Mouse (Mus musculus) hindbrain, embryonic 15.5 days (tissue): Measurements from ENCODE around the gene Picalm. TPM values are rescaled to one million over a fixed set of nuclear protein-coding genes. Genes with fewer than 3 reads are reported as not detected.
A peak's percentile ranks its signal among the peaks of the same experiment; 100 is the strongest.

ENCODE experiments used
- ATAC-seq: fragments of 200-750 bp; cut with Nextera tagmentation; 2 replicates; pipeline ENCODE4 v1.8.0; 2017; ENCODE audit warnings: low read depth, moderate number of reproducible peaks, moderate TSS enrichment; ENCODE audit not compliant: low FRiP score
- H3K27ac ChIP-seq: fragments of 300-500 bp; sonication (generic); replicated peaks from 2 replicates; pipeline ENCODE4 v1.5.1; 2015; ENCODE audit warnings: mild to moderate bottlenecking, inconsistent platforms
- H3K27me3 ChIP-seq: fragments of 300-500 bp; sonication (generic); 2 replicates; pipeline ENCODE4 v1.6.1; 2015; ENCODE audit warnings: control low read depth, inconsistent platforms
- H3K36me3 ChIP-seq: fragments of 300-500 bp; sonication (generic); 2 replicates; pipeline ENCODE4 v1.6.1; 2015; ENCODE audit warnings: control low read depth, inconsistent platforms
- H3K4me1 ChIP-seq: fragments of 300-500 bp; sonication (generic); replicated peaks from 2 replicates; pipeline ENCODE4 v1.6.1; 2015; ENCODE audit warnings: control low read depth, inconsistent platforms
- H3K4me2 ChIP-seq: fragments of 300-500 bp; sonication (generic); 2 replicates; pipeline ENCODE4 v1.6.1; 2015; ENCODE audit warnings: moderate library complexity, mild to moderate bottlenecking, inconsistent platforms
- H3K4me3 ChIP-seq: fragments of 300-500 bp; sonication (generic); 2 replicates; pipeline ENCODE4 v1.5.1; 2015; ENCODE audit warnings: mild to moderate bottlenecking, inconsistent platforms
- H3K9ac ChIP-seq: fragments of 300-500 bp; sonication (generic); 2 replicates; pipeline ENCODE4 v1.6.1; 2015; ENCODE audit warnings: inconsistent platforms
- H3K9me3 ChIP-seq: fragments of 300-500 bp; sonication (generic); 2 replicates; pipeline ENCODE4 v1.6.1; 2016; ENCODE audit warnings: control low read depth, inconsistent platforms
- WGBS: fragments of 180-500 bp; shearing (Covaris S2); methylation state at CpG from one replicate; pipeline ENCODE4 v1.1.7; 2015; 5-methylcytosine and 5-hydroxymethylcytosine counted together
- polyA plus RNA-seq: library from polyadenylated mRNA; unstranded; fragments of >200 nt; fragmentation: Nextera tagmentation; extraction: Ambion mirVana; gene quantifications from 2 replicates; pipeline ENCODE4 v1.2.1, GENCODE M21; 2015

The Picalm gene
- polyA plus RNA-seq, 1 experiment from 2014 or later, result 34.2 TPM

DNA sequence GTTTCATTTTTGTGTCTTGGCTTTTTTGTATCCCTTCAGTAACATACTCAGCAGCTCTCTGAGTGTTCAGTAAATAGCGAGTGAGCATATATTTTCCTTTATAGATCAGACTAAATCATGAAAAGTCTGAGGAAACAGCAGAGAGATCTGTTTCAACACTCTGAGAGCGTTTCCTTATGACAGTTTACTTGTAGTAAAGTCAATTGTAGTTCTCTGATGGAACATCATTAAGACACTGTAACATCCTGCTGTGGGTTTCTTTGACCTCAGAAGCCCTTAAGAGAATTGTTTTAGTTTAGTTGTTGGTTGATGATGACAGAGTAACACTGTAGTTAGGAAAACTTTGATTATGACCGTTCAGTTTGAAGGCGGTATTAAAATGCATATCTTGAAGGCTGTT, 8.3 kb downstream of the Picalm start:
- Histone ChIP-seq H3K4me3 (no peak overlapping the region), H3K36me3 (no peaks in the 10 kb centered on the region), H3K4me2 (no peak overlapping the region), H3K9me3 (no peaks in the 10 kb centered on the region), H3K27me3 (no peaks in the 10 kb centered on the region), H3K4me1 (peaks cover 15% of the 10 kb centered on the region), H3K27ac (no peak overlapping the region), H3K9ac (no peak overlapping the region)
- no peak for ATAC-seq
- 88% methylated on average over 4 of the region's 4 CpGs for WGBS

DNA sequence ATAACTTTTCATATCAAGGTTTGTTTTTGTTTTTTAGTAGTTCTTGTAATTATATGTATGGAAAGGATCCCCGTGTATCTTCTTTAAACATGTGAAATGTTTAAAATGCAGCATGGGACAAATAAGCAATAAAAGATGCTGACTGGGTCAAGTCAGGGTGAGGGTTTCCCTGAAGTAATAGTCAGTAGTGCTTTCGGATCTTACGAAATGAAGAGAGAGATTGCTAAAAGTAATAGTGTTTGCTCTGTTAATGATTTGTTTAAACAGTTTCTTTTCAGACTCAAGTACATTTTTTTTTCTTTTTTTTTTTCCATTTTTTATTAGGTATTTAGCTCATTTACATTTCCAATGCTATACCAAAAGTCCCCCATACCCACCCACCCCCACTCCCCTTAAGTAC, 10.3 kb downstream of the Picalm start:
- no peaks in the 10 kb centered on the region for H3K36me3 ChIP-seq
- WGBS, result 75% methylated on average over 3 of the region's 3 CpGs
- H3K4me2 ChIP-seq, result no peak overlapping the region
- no peak for ATAC-seq
- H3K9ac ChIP-seq, result no peak overlapping the region
- H3K27ac ChIP-seq, result no peak overlapping the region
- H3K4me1 ChIP-seq, result peaks cover 9% of the 10 kb centered on the region
- no peaks in the 10 kb centered on the region for H3K9me3 ChIP-seq
- H3K4me3 ChIP-seq, result no peak overlapping the region
- no peaks in the 10 kb centered on the region for H3K27me3 ChIP-seq

DNA sequence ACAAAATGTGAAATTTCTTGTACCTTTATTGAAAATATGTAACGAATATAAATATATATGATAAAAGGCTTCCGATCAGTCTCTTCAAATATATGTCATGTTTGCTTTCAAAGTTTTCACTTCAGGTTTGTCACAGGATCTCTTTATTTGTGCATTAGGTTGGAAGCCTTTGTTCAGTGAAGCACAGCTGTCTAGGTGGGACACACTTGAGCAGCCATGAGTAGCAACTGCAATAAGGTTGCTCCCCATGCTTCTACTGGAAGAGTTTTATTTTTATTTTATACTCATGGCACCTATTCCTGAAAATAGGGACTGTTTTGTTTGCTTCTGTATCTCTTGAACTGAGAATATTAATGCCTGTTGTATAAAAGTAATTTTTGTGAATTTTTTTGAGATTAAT, 14.3 kb downstream of the Picalm start:
- ATAC-seq, result no peak
- Histone ChIP-seq H3K9me3 (no peaks in the 10 kb centered on the region), H3K27me3 (no peaks in the 10 kb centered on the region), H3K27ac (no peak overlapping the region), H3K9ac (no peak overlapping the region), H3K4me2 (no peak overlapping the region), H3K4me1 (peaks cover 23% of the 10 kb centered on the region), H3K4me3 (no peak overlapping the region), H3K36me3 (no peaks in the 10 kb centered on the region)
- 83% methylated on average over 2 of the region's 2 CpGs for WGBS

GRCm38 (mm10) chr7:90144971-90145370, 15.0 kb downstream of the Picalm start:
- no peak overlapping the region for H3K4me2 ChIP-seq
- H3K27me3 ChIP-seq, result no peaks in the 10 kb centered on the region
- no peak for ATAC-seq
- no peak overlapping the region for H3K9ac ChIP-seq
- H3K4me1 ChIP-seq, result peaks cover 23% of the 10 kb centered on the region
- 90% methylated on average over 2 of the region's 2 CpGs for WGBS
- no peak overlapping the region for H3K4me3 ChIP-seq
- H3K9me3 ChIP-seq, result no peaks in the 10 kb centered on the region
- no peaks in the 10 kb centered on the region for H3K36me3 ChIP-seq
- no peak overlapping the region for H3K27ac ChIP-seq

GRCm38 (mm10) chr7:90145376-90145775, 15.4 kb downstream of the Picalm start:
- Histone ChIP-seq H3K4me3 (no peak overlapping the region), H3K9ac (no peak overlapping the region), H3K4me1 (peaks cover 23% of the 10 kb centered on the region), H3K9me3 (no peaks in the 10 kb centered on the region), H3K4me2 (no peak overlapping the region), H3K27me3 (no peaks in the 10 kb centered on the region), H3K36me3 (no peaks in the 10 kb centered on the region), H3K27ac (no peak overlapping the region)
- ATAC-seq, result no peak

- H3K9me3 ChIP-seq, result no peaks in the 10 kb centered on the region
- H3K9ac ChIP-seq, result no peak overlapping the region
- peaks cover 23% of the 10 kb centered on the region for H3K4me1 ChIP-seq
- H3K36me3 ChIP-seq, result no peaks in the 10 kb centered on the region
- WGBS, result 59% methylated on average over 4 of the region's 4 CpGs
- no peaks in the 10 kb centered on the region for H3K27me3 ChIP-seq
- H3K4me2 ChIP-seq, result no peak overlapping the region
- ATAC-seq, result no peak
- no peak overlapping the region for H3K4me3 ChIP-seq
- no peak overlapping the region for H3K27ac ChIP-seq
These were observed 15.9 kb downstream of the Picalm start for GRCm38 (mm10) chr7:90145897-90146296.

DNA sequence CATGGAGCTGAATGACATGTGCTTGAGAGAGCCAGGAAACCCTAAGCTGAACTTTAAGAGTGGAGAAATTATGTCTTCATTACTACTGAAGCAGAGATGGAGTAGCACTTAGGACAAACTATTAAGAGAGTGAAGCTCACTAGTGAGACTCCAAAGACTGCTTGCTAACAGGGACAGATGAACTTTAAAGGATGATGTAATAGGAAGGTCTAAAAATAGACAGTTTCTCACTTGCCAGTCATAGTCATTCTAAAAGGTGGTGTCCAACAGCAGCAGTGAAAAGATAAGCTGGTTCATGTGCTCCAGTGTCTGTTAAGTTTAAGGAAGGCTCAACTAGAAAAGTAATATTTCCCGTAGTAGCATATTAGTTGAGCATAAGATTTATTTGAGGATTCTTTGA, 16.3 kb downstream of the Picalm start:
- Histone ChIP-seq H3K27me3 (no peaks in the 10 kb centered on the region), H3K27ac (no peak overlapping the region), H3K4me1 (peaks cover 23% of the 10 kb centered on the region), H3K9ac (no peak overlapping the region), H3K4me3 (no peak overlapping the region), H3K4me2 (no peak overlapping the region), H3K9me3 (no peaks in the 10 kb centered on the region), H3K36me3 (no peaks in the 10 kb centered on the region)
- 85% methylated on average over 1 of the region's 1 CpGs for whole genome bisulfite sequencing
- no peak for ATAC-seq

GRCm38 (mm10) chr7:90148023-90148422, 18.0 kb downstream of the Picalm start:
- H3K9ac ChIP-seq, result no peak overlapping the region
- no peak overlapping the region for H3K4me3 ChIP-seq
- H3K4me2 ChIP-seq, result no peak overlapping the region
- ATAC-seq, result no peak
- no peaks in the 10 kb centered on the region for H3K9me3 ChIP-seq
- H3K36me3 ChIP-seq, result no peaks in the 10 kb centered on the region
- H3K4me1 ChIP-seq, result peaks cover 20% of the 10 kb centered on the region
- no peak overlapping the region for H3K27ac ChIP-seq
- no peaks in the 10 kb centered on the region for H3K27me3 ChIP-seq
- WGBS, result 89% methylated on average over 2 of the region's 2 CpGs

GRCm38 (mm10) chr7:90148516-90148915, 18.5 kb downstream of the Picalm start:
- peaks cover 20% of the 10 kb centered on the region for H3K4me1 ChIP-seq
- H3K4me2 ChIP-seq, result no peak overlapping the region
- H3K36me3 ChIP-seq, result no peaks in the 10 kb centered on the region
- WGBS, result 74% methylated on average over 1 of the region's 1 CpGs
- no peaks in the 10 kb centered on the region for H3K9me3 ChIP-seq
- H3K27me3 ChIP-seq, result no peaks in the 10 kb centered on the region
- no peak for ATAC-seq
- H3K4me3 ChIP-seq, result no peak overlapping the region
- no peak overlapping the region for H3K27ac ChIP-seq
- no peak overlapping the region for H3K9ac ChIP-seq

DNA sequence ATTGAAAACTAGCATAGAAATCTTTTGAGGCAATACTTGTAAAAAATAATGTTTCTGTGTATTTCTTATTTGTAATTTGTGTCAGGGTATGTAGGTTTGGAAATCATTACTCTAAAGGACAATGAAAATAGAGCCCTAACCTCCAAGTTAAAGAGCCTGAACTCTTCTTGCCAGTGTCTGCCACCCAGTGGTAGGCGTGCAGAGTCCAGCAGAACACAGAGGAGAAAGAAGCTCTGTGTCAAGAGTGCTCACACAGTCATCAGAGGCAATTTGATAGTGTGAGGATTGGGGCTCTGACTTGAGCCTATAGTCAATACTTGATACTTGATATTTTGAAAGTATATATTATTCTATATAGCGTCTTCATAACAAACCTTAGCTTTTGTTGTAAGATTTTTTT, 20.3 kb downstream of the Picalm start:
- no peaks in the 10 kb centered on the region for H3K27me3 ChIP-seq
- H3K4me1 ChIP-seq, result peaks cover 19% of the 10 kb centered on the region; the same call in 1 of the 2 replicates
- H3K9ac ChIP-seq, result no peak overlapping the region
- no peak overlapping the region for H3K27ac ChIP-seq
- H3K4me2 ChIP-seq, result no peak overlapping the region
- no peaks in the 10 kb centered on the region for H3K36me3 ChIP-seq
- H3K4me3 ChIP-seq, result no peak overlapping the region
- H3K9me3 ChIP-seq, result no peaks in the 10 kb centered on the region
- ATAC-seq, result peak; percentile 65
- 45% methylated on average over 2 of the region's 2 CpGs for WGBS

DNA sequence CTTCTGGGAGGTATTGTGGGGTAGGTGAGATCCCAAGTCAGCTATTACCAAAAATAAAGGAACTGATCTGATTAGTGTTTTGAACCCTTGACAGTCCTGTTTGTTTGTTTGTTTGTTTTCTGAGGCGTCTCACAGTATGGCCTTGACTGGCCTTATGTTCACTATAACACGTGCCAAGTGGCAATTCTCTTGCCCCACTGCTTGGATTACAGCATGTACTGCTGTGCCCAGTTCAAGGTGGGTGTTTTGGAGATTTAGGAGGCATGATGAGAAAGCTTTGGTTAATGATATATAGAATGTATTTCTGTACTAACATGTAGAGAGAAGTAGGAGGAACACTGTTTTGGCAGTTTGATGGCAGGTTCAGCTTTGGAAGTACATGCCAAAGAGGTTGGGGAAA, 28.0 kb downstream of the Picalm start:
- Histone ChIP-seq H3K9ac (no peak overlapping the region), H3K27me3 (no peaks in the 10 kb centered on the region), H3K9me3 (no peaks in the 10 kb centered on the region), H3K4me3 (no peak overlapping the region), H3K36me3 (peaks cover 16% of the 10 kb centered on the region), H3K27ac (no peak overlapping the region), H3K4me1 (0 out of 2 replicates have a peak, but pooled peaks cover 2% of the 10 kb centered on the region), H3K4me2 (no peak overlapping the region)
- WGBS, result 80% methylated on average over 2 of the region's 2 CpGs
- ATAC-seq, result no peak

DNA sequence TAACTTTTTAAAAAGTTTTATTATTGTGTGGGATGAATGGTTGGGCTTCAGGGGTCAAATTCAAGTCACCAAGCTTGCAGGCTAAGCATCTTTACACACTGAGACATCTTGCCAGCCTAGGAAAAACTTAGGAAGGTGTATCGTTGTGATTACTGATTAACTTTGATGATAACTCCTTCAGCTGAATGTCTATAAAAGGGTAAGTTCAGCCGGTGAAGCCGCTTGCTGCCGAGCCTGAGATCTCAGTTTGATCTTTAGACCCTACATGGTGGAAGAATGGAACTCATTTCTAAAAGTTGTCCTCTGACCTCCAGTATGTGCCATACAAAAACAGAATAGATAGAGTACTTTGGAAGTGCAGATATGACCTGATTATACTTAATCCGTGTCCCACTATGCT, 30.6 kb downstream of the Picalm start:
- H3K36me3 ChIP-seq, result peaks cover 16% of the 10 kb centered on the region
- no peak overlapping the region for H3K9ac ChIP-seq
- no peak for ATAC-seq
- H3K27ac ChIP-seq, result no peak overlapping the region
- no peak overlapping the region for H3K4me2 ChIP-seq
- no peak overlapping the region for H3K4me3 ChIP-seq
- 95% methylated on average over 5 of the region's 5 CpGs for WGBS
- no peaks in the 10 kb centered on the region for H3K27me3 ChIP-seq
- H3K4me1 ChIP-seq, result 0 out of 2 replicates have a peak, but pooled peaks cover 2% of the 10 kb centered on the region
- no peaks in the 10 kb centered on the region for H3K9me3 ChIP-seq

- no peaks in the 10 kb centered on the region for H3K27me3 ChIP-seq
- no peak overlapping the region for H3K27ac ChIP-seq
- H3K4me3 ChIP-seq, result no peak overlapping the region
- no peak overlapping the region for H3K4me2 ChIP-seq
- 93% methylated on average over 1 of the region's 1 CpGs for WGBS
- peaks cover 27% of the 10 kb centered on the region for H3K36me3 ChIP-seq
- no peaks in the 10 kb centered on the region for H3K4me1 ChIP-seq
- no peak overlapping the region for H3K9ac ChIP-seq
- no peak for ATAC-seq
- H3K9me3 ChIP-seq, result no peaks in the 10 kb centered on the region
These were observed 34.3 kb downstream of the Picalm start for GRCm38 (mm10) chr7:90164276-90164675.
